Mouse (Mus musculus) forelimb bud, embryonic 11.5 days (tissue): ENCODE measurements around the gene Rfx2.

Experiments used
- DNase-seq: peaks from one replicate; pipeline ENCODE4 v3.0.0-alpha.2; 2012; ENCODE audit warnings: low read depth, low spot score

Gene Rfx2

GRCm38 (mm10) chr17:56830411-56831110 lies at the start of gene Rfx2:
Gene Rfx2, minus strand, starts transcription at chr17:56831013.
- DNase-seq, result no peak

- no peak for DNase-seq
These were observed 46.6 kb upstream of the Rfx2 start for GRCm38 (mm10) chr17:56877426-56877825.

GRCm38 (mm10) chr17:56876981-56877380 lies 46.2 kb upstream of the Rfx2 start:
- DNase-seq, result no peak

GRCm38 (mm10) chr17:56876465-56876864 lies 45.7 kb upstream of the Rfx2 start:
- DNase-seq, result no peak

GRCm38 (mm10) chr17:56874936-56875651 lies 44.3 kb upstream of the Rfx2 start, which contains the start of gene 1700061G19Rik:
Gene 1700061G19Rik, plus strand, starts transcription at chr17:56875477.
- DNase-seq, result no peak

GRCm38 (mm10) chr17:56874237-56874636 lies 43.4 kb upstream of the Rfx2 start, which contains the start of gene Acsbg2:
Gene Acsbg2, minus strand, starts transcription at chr17:56874447.
- DNase-seq, result no peak

- no peak for DNase-seq
These were observed 41.7 kb upstream of the Rfx2 start for GRCm38 (mm10) chr17:56872512-56872911.

GRCm38 (mm10) chr17:56871767-56872166 lies 41.0 kb upstream of the Rfx2 start:
- DNase-seq, result no peak

GRCm38 (mm10) chr17:56870287-56870953 lies 39.6 kb upstream of the Rfx2 start:
- no peak for DNase-seq

- no peak for DNase-seq
These were observed 38.7 kb upstream of the Rfx2 start for GRCm38 (mm10) chr17:56869481-56869977.

- DNase-seq, result no peak
These were observed 35.3 kb upstream of the Rfx2 start for GRCm38 (mm10) chr17:56866071-56866470.

- DNase-seq, result no peak
These were observed 30.4 kb upstream of the Rfx2 start for GRCm38 (mm10) chr17:56861197-56861596.

- no peak for DNase-seq
These were observed 28.1 kb upstream of the Rfx2 start for GRCm38 (mm10) chr17:56858922-56859321.

GRCm38 (mm10) chr17:56858216-56858615 lies 27.4 kb upstream of the Rfx2 start:
- DNase-seq, result peak; percentile 62

- no peak for DNase-seq
These were observed 24.6 kb upstream of the Rfx2 start for GRCm38 (mm10) chr17:56855421-56855820.

- DNase-seq, result no peak
These were observed 20.4 kb upstream of the Rfx2 start for GRCm38 (mm10) chr17:56851167-56851566.

- no peak for DNase-seq
These were observed 18.9 kb upstream of the Rfx2 start for GRCm38 (mm10) chr17:56849710-56850109.

GRCm38 (mm10) chr17:56848785-56849184 lies 18.0 kb upstream of the Rfx2 start:
- no peak for DNase-seq

GRCm38 (mm10) chr17:56843678-56844077 lies 12.9 kb upstream of the Rfx2 start:
- no peak for DNase-seq

- DNase-seq, result no peak
These were observed 11.4 kb upstream of the Rfx2 start for GRCm38 (mm10) chr17:56842173-56842572.

GRCm38 (mm10) chr17:56840524-56840923 lies 9.7 kb upstream of the Rfx2 start:
- DNase-seq, result no peak

- no peak for DNase-seq
These were observed 5.5 kb upstream of the Rfx2 start for GRCm38 (mm10) chr17:56836336-56836735.
